Mouse (Mus musculus): ENCODE results near the gene Ctsa. TPM values are rescaled to one million over a fixed set of nuclear protein-coding genes. Genes with fewer than 3 reads are reported as not detected.

Ctsa gene
- total and polyA plus RNA-seq, 3 experiments = 19.9 to 45.5 (median 27.0) TPM

DNA sequence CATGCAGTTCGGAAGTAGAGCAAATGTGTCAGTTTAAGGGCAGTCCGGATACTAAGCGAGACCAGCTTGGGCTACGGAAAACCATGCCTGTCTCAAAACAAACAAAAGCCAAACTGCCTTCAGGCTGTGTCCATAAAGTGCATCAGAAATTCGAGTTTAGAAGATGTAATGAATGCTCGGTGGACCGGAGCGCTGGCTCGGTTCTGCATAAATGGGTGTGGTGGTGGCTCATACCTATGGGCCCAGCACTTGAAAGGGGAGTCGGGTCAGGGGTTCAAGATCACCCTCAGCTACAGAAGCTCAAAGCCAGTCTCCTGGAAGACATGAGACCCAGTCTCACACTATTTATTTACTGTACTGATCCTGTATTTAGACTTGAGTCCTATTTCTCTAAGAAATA lies 44.9 kb upstream of the Ctsa start:
- in situ Hi-C loops (cut with MboI; ENCODE audit: low pct_ligation_motif_present, low pct_unique_long_range_greater_than_20kb, low sequenced_read_pairs) (no loop called here), dilution Hi-C loops (cut with MboI; ENCODE audit: extremely low pct_ligation_motif_present, extremely low pct_unique_long_range_greater_than_20kb, low sequenced_read_pairs) (no loop called here)
- TF ChIP-seq USF1 (IDR thresholded peaks at IDR 0.05; ENCODE audit: low read depth, low read length) (no peak), CHD1 (IDR thresholded peaks at IDR 0.05; ENCODE audit: low read depth, low read length) (no peak), MYC (IDR thresholded peaks at IDR 0.05; ENCODE audit: low read depth, low read length) (no peak), ZMIZ1 (IDR thresholded peaks at IDR 0.05; ENCODE audit: low read depth, low read length) (no peak), POLR2AphosphoS2 (IDR thresholded peaks at IDR 0.05; ENCODE audit: low read depth, low read length) (no peak), EP300 (IDR thresholded peaks at IDR 0.05; ENCODE audit: low read length) (no peak), GABPA (IDR thresholded peaks at IDR 0.05; ENCODE audit: insufficient replicate concordance, low read depth, low read length) (no peak), CTCF (conservative IDR thresholded peaks at IDR 0.05 in 1 of 2, IDR thresholded peaks at IDR 0.05 in 1 of 2; ENCODE audit: low read depth in 2 of 2, low read length in 2 of 2) (no peak), ELF1 (IDR thresholded peaks at IDR 0.05; ENCODE audit: low read depth, low read length) (no peak), IRF4 (IDR thresholded peaks at IDR 0.05; ENCODE audit: low read depth, low read length) (no peak), RAD21 (IDR thresholded peaks at IDR 0.05; ENCODE audit: low read depth, low read length) (no peak), ETS1 (conservative IDR thresholded peaks at IDR 0.05; ENCODE audit: low read depth, low read length) (no peak)
- H3K4me1 ChIP-seq (ENCODE audit: control insufficient read depth in 1 of 2, insufficient read depth in 2 of 2) = peaks cover 7 to 17% of the 10 kb centered on the region in 2 experiments
- no peaks in the 10 kb centered on the region for H3K9me3 ChIP-seq (replicated peaks; ENCODE audit: low read length)
- peaks cover 17 to 42% of the 10 kb centered on the region in 2 experiments for H3K36me3 ChIP-seq (replicated peaks in 1 of 2; ENCODE audit: control insufficient read depth in 1 of 2, insufficient read depth in 1 of 2, low read length in 1 of 2)
- H3K27ac ChIP-seq (ENCODE audit: insufficient read depth, low read depth) = no peak overlapping the region
- H3K4me3 ChIP-seq (replicated peaks in 1 of 3; ENCODE audit: low read depth in 2 of 3, low read length in 2 of 3, poor library complexity in 1 of 3) = no peak overlapping the region
- H3K4me2 ChIP-seq (ENCODE audit: insufficient read depth, low read depth, poor library complexity, severe bottlenecking) = no peak overlapping the region
- no peak for DNase-seq (ENCODE audit: extremely low read depth)
- no peak overlapping the region for H3K9ac ChIP-seq (ENCODE audit: insufficient read depth, low read depth)
- no peaks in the 10 kb centered on the region for H3K79me2 ChIP-seq (replicated peaks; ENCODE audit: control insufficient read depth, extremely low read depth, insufficient read depth, poor library complexity, severe bottlenecking)
- H3K27me3 ChIP-seq (replicated peaks) = peaks cover 13% of the 10 kb centered on the region

DNA sequence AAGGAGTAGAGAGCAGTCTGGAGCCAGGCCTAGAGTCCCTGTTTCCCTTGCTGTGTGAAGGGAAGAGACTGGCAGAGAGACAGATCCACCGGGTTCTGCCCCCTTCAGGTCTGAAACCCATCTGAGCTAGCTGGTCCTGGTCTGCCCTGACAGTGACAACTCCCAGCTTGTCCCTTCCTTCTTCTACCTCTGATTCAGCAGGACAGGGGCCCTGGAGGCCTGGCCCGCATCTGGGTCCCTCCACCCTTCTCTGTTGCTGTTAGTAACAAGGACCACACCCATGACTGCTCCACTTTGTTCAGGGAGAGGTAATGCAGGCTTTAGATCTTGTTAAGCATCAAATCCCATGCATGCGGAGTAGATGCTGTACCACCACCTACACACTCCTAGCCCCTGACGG lies 44.3 kb upstream of the Ctsa start:
- H3K79me2 ChIP-seq (replicated peaks; ENCODE audit: control insufficient read depth, extremely low read depth, insufficient read depth, poor library complexity, severe bottlenecking) = no peaks in the 10 kb centered on the region
- dilution Hi-C loops (cut with MboI; ENCODE audit: extremely low pct_ligation_motif_present, extremely low pct_unique_long_range_greater_than_20kb, low sequenced_read_pairs) = no loop called here
- H3K4me2 ChIP-seq (ENCODE audit: insufficient read depth, low read depth, poor library complexity, severe bottlenecking) = no peak overlapping the region
- peaks cover 21 to 49% of the 10 kb centered on the region in 2 experiments for H3K36me3 ChIP-seq (replicated peaks in 1 of 2; ENCODE audit: control insufficient read depth in 1 of 2, insufficient read depth in 1 of 2, low read length in 1 of 2)
- no peak for TF ChIP-seq IRF4 (IDR thresholded peaks at IDR 0.05; ENCODE audit: low read depth, low read length)
- TF ChIP-seq PAX5 (IDR thresholded peaks at IDR 0.05; ENCODE audit: low read length) = no peak
- TF ChIP-seq ZC3H11A (IDR thresholded peaks at IDR 0.05; ENCODE audit: low read depth, low read length) = no peak
- TF ChIP-seq KAT2A (IDR thresholded peaks at IDR 0.05; ENCODE audit: insufficient replicate concordance, low read length) = no peak
- no peak for TF ChIP-seq ETS1 (conservative IDR thresholded peaks at IDR 0.05; ENCODE audit: low read depth, low read length)
- no peak for TF ChIP-seq MEF2A (IDR thresholded peaks at IDR 0.05; ENCODE audit: borderline replicate concordance, low read depth, low read length)
- TF ChIP-seq MAZ (IDR thresholded peaks at IDR 0.05; ENCODE audit: low read depth, low read length) = no peak
- no peak for TF ChIP-seq ZMIZ1 (IDR thresholded peaks at IDR 0.05; ENCODE audit: low read depth, low read length)
- no peak for TF ChIP-seq MAX (IDR thresholded peaks at IDR 0.05; ENCODE audit: low read length)
- no peak overlapping the region for H3K4me3 ChIP-seq (replicated peaks in 1 of 3; ENCODE audit: low read depth in 2 of 3, low read length in 2 of 3, poor library complexity in 1 of 3)
- no peak overlapping the region for H3K9ac ChIP-seq (ENCODE audit: insufficient read depth, low read depth)
- no peaks in the 10 kb centered on the region for H3K9me3 ChIP-seq (replicated peaks; ENCODE audit: low read length)
- H3K27ac ChIP-seq (ENCODE audit: insufficient read depth, low read depth) = no peak overlapping the region
- H3K27me3 ChIP-seq (replicated peaks) = peaks cover 9% of the 10 kb centered on the region
- no peak for DNase-seq (ENCODE audit: extremely low read depth)
- H3K4me1 ChIP-seq (ENCODE audit: control insufficient read depth in 1 of 2, insufficient read depth in 2 of 2) = peaks cover 7 to 19% of the 10 kb centered on the region in 2 experiments
- in situ Hi-C loops (cut with MboI; ENCODE audit: low pct_ligation_motif_present, low pct_unique_long_range_greater_than_20kb, low sequenced_read_pairs) = no loop called here
